Mouse (Mus musculus) heart, embryonic 14.5 days (tissue): ENCODE results near the gene Gm20431. TPM values are rescaled to one million over a fixed set of nuclear protein-coding genes. Genes with fewer than 3 reads are reported as not detected.

Experiments used
- ATAC-seq: fragments of 200-750 bp; cut with Nextera tagmentation; 2 replicates; pipeline ENCODE4 v1.8.0; 2017; ENCODE audit warnings: low read depth, moderate TSS enrichment; ENCODE audit not compliant: insufficient number of reproducible peaks, insufficient read depth, low FRiP score
- H3K27ac ChIP-seq, 2 experiments: fragments of 200-500 bp in 1 of 2; fragments of 300-500 bp in 1 of 2; sonication (generic) in 1 of 2; replicated peaks in 1 of 2; 2 replicates each; pipeline ENCODE4 v1.5.1; 2012 to 2014; ENCODE audit warnings: low read depth in 2 of 2, low read length in 2 of 2, control low read depth in 1 of 2, mild to moderate bottlenecking in 1 of 2, mixed read lengths in 1 of 2; ENCODE audit not compliant: control insufficient read depth in 1 of 2, insufficient read depth in 1 of 2
- H3K27me3 ChIP-seq: fragments of 300-500 bp; sonication (generic); 2 replicates; pipeline ENCODE4 v1.6.1; 2014; ENCODE audit warnings: mild to moderate bottlenecking, low read length, control low read depth; ENCODE audit not compliant: control insufficient read depth, insufficient read depth
- H3K36me3 ChIP-seq: fragments of 300-500 bp; sonication (generic); 2 replicates; pipeline ENCODE4 v1.6.1; 2014; ENCODE audit warnings: mild to moderate bottlenecking, control low read depth, low read length, mixed read lengths; ENCODE audit not compliant: control insufficient read depth, insufficient read depth
- H3K4me1 ChIP-seq, 2 experiments: fragments of 200-500 bp in 1 of 2; fragments of 300-500 bp in 1 of 2; sonication (generic) in 1 of 2; 2 replicates each; pipeline ENCODE4 v1.6.1; 2012 to 2014; ENCODE audit warnings: low read length in 2 of 2, control low read depth in 1 of 2, mixed read lengths in 1 of 2; ENCODE audit not compliant: control insufficient read depth in 2 of 2, insufficient read depth in 2 of 2
- H3K4me2 ChIP-seq: fragments of 300-500 bp; sonication (generic); 2 replicates; pipeline ENCODE4 v1.6.1; 2014; ENCODE audit warnings: mild to moderate bottlenecking, low read length
- H3K4me3 ChIP-seq, 2 experiments: fragments of 200-500 bp in 1 of 2; fragments of 300-500 bp in 1 of 2; sonication (generic) in 1 of 2; 2 replicates each; pipeline ENCODE4 v1.5.1; 2012 to 2014; ENCODE audit warnings: low read length in 2 of 2, mild to moderate bottlenecking in 2 of 2, control low read depth in 1 of 2, low read depth in 1 of 2, moderate library complexity in 1 of 2; ENCODE audit not compliant: control insufficient read depth in 1 of 2, insufficient read depth in 1 of 2
- H3K9ac ChIP-seq: fragments of 300-500 bp; sonication (generic); 2 replicates; pipeline ENCODE4 v1.6.1; 2014; ENCODE audit warnings: mild to moderate bottlenecking, low read length
- H3K9me3 ChIP-seq: fragments of 300-500 bp; sonication (generic); 2 replicates; pipeline ENCODE4 v1.6.1; 2016; ENCODE audit warnings: low read length, control low read depth; ENCODE audit not compliant: control insufficient read depth
- WGBS: fragments of 180-500 bp; shearing (Covaris S2); extraction: QIAGEN DNeasy Blood & Tissue Kit; methylation state at CpG from one replicate; pipeline ENCODE4 v1.1.7; 2014; 5-methylcytosine and 5-hydroxymethylcytosine counted together
- polyA plus RNA-seq: library from polyadenylated mRNA; unstranded; fragments of >200 nt; fragmentation: Nextera tagmentation; extraction: Ambion mirVana; gene quantifications from 2 replicates; pipeline ENCODE4 v1.2.1, GENCODE M21; 2014

Gene Gm20431
- polyA plus RNA-seq, 1 experiment from 2014 or later, result 0.19 TPM

DNA sequence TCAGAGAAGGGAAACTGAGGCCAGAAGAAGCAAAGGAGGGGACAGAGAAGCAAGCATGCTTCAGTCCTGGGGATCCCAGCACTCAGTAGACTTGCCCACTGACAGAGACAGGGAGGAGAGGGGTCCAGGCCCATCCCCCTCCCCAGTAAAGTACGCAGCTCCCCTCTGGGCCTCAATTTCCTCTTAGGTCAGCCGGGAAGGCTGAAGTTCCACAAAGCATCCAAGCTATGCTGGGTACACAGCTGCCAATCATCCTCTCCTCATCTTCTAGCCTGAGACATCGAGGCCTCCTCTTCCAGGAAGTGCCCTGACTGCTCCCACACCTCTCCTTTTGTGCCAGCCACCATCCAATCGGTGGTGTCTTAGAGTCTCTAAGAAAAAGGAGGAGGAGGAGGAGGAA is 65.0 kb downstream of the Gm20431 start:
- H3K4me1 ChIP-seq, result peaks cover 40 to 47% of the 10 kb centered on the region in 2 experiments
- WGBS, result 43% methylated on average over 4 of the region's 4 CpGs
- peak overlapping the region in 1 of 2 experiments; percentile 74; a peak in 2 of 4 replicates for H3K27ac ChIP-seq
- peak overlapping the region; percentile 2; the same call in 1 of the 2 replicates for H3K9ac ChIP-seq
- H3K4me2 ChIP-seq, result 0 out of 2 replicates have a peak overlapping the region, but pooled peaks have one; percentile 13
- H3K4me3 ChIP-seq, result no peak overlapping the region
- H3K9me3 ChIP-seq, result no peaks in the 10 kb centered on the region
- ATAC-seq, result no peak
- no peaks in the 10 kb centered on the region for H3K27me3 ChIP-seq
- H3K36me3 ChIP-seq, result no peaks in the 10 kb centered on the region

DNA sequence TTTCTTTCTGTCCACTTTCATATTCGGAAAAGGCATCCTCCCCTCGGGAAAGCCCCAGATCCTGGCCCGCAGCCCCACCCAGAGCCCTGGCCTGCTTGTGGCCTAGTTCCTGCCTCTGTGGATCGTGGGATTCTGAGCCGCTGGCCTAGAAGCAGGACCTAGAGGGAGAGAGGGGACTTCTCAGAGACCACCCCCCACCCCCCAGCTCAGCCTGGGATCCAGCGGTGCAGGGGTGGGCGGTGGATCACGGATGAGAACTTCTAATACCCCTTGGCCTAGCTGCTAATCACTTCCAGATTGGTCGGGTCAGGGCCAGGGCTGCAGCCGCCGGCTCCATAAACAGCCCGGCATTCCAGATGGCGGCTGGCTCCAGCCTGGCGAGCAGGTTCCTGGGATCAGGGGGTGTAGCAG is 65.5 kb downstream of the Gm20431 start:
- Histone ChIP-seq H3K4me3 (no peak overlapping the region), H3K9ac (peak overlapping the region; percentile 2; the same call in 1 of the 2 replicates), H3K36me3 (no peaks in the 10 kb centered on the region), H3K27ac (peak overlapping the region; percentile 28 to 74; a peak in 3 of 4 replicates), H3K27me3 (no peaks in the 10 kb centered on the region), H3K4me1 (peaks cover 40 to 47% of the 10 kb centered on the region in 2 experiments), H3K9me3 (no peaks in the 10 kb centered on the region), H3K4me2 (no peak overlapping the region)
- ATAC-seq, result no peak
- 46% methylated on average over 14 of the region's 14 CpGs for WGBS

DNA sequence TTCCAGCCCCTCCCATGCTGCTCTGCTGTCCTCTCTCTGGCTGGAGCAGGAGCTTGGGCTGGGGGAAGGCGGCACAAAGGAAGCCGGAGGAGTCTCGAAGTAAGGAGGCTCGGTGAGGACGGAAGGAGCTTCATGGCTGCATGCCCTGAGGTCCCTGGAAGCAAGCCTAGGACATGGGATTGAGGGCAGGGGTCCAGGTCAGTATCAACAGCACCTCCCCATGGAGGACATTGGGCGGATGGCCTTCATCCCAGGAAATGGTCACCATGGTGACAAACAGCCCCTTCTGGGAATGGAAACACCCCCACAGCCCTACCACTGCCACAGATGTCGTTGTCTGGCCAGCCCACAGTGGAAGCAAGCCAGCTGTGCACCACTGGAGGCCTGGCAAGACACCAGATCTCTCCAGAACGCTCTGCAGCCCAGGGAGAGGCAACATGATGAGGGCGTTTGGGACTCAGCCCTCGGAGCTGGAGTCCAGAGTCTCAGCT is 66.8 kb downstream of the Gm20431 start:
- WGBS, result 34% methylated on average over 10 of the region's 10 CpGs
- Histone ChIP-seq H3K36me3 (no peaks in the 10 kb centered on the region), H3K9me3 (no peaks in the 10 kb centered on the region), H3K27ac (peak overlapping the region; percentile 63 to 74), H3K9ac (no peak overlapping the region), H3K4me2 (no peak overlapping the region), H3K4me3 (no peak overlapping the region), H3K4me1 (peaks cover 34 to 42% of the 10 kb centered on the region in 2 experiments), H3K27me3 (no peaks in the 10 kb centered on the region)
- peak; percentile 57 for ATAC-seq

DNA sequence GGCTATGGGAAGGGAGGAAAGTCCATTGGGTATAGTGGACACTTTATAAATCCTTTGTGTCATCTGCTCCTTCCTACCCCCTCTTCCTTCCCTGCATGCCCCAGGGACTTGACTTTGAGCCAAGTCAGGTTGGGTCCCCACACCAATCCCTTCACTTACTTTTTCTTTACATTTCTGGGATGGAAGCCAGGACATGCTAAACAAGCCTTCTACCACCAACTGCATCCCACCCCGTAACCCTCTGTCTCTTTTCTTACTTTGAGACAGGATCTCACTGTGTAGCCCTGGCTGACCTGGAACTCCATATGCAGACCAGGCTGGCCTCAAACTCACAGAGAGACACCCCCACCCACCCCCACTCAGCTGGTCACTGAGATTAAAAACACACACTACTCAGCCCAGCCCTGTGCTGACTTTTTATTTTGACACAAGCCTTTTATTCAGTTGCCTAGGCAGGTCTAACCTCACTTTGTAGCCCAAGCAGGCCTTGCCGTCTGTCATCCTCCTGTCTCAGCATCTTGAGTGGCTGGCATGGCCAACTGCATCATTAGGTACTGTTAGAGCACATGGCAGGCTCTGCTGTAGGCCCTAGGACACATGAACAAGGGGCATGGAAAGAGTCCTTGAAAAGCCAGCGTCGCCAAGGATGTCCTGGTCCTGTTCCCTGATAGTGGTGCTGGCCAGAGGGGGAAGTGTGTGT is 67.6 kb downstream of the Gm20431 start:
- Histone ChIP-seq H3K9ac (no peak overlapping the region), H3K4me2 (no peak overlapping the region)

DNA sequence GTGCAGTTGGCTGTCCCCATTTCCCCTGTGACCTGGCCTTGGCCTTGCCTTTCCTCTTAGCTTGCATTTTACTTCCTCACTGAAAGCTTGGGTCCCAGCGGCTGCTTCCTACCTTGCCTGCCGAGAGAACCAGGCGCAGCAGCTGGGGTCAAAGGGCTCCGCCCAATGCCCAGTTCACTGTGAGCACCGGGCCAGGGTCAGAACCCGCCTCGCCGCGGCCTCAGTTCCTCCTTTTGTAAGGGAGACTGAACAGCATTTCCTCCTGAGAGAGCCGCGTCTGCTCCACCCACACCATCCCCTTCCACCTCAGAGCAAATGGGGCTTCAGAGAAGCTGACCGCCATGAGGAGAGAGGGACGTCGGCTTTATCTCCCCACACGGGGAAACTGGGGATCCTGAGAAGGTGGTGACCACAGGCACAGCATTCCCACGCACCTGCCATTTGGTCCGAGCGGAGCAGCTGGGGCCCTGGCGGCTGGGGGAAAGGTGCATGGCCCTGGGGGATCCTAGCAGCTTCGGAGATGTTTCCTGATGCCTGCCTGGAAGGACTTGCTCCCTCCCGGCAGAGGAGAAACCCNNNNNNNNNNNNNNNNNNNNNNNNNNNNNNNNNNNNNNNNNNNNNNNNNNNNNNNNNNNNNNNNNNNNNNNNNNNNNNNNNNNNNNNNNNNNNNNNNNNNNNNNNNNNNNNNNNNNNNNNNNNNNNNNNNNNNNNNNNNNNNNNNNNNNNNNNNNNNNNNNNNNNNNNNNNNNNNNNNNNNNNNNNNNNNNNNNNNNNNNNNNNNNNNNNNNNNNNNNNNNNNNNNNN is 72.3 kb downstream of the Gm20431 start:
- peak; percentile 38 for ATAC-seq

More for the DNA sequence above, 67.6 kb downstream of the Gm20431 start:
- 74% methylated on average over 4 of the region's 4 CpGs for WGBS
- no peak overlapping the region for H3K4me3 ChIP-seq
- no peaks in the 10 kb centered on the region for H3K27me3 ChIP-seq
- peak overlapping the region; percentile 63 to 74 for H3K27ac ChIP-seq
- ATAC-seq, result no peak
- peaks cover 36 to 49% of the 10 kb centered on the region in 2 experiments for H3K4me1 ChIP-seq
- no peaks in the 10 kb centered on the region for H3K9me3 ChIP-seq
- no peaks in the 10 kb centered on the region for H3K36me3 ChIP-seq

DNA sequence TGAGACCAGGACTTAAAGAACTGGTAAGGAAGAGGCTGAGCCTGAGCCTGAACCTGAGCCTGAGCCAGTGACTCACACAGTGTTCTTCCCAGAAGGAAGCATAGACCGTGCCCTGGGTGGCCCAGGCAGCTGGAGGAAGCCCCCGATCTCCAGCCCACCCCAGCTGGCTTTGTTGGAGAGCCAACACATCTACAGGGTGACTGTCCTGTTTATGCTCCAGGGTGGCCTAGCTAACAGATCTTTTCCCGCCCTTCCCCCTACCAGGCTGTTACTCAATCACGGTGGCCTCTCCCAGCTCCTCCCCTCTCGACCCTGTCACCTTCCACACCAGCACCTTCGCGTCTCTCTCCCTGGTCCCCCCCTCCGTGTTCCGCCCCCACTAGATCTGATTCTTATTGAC is 74.3 kb downstream of the Gm20431 start:
- 37% methylated on average over 9 of the region's 9 CpGs for WGBS
- no peaks in the 10 kb centered on the region for H3K36me3 ChIP-seq
- H3K9ac ChIP-seq, result no peak overlapping the region
- no peak for ATAC-seq
- H3K27me3 ChIP-seq, result no peaks in the 10 kb centered on the region
- no peaks in the 10 kb centered on the region for H3K9me3 ChIP-seq
- H3K4me1 ChIP-seq, result peaks cover 19 to 34% of the 10 kb centered on the region in 2 experiments
- H3K4me3 ChIP-seq, result no peak overlapping the region
- H3K4me2 ChIP-seq, result no peak overlapping the region
- H3K27ac ChIP-seq, result no peak overlapping the region

More for the DNA sequence above, 72.3 kb downstream of the Gm20431 start:
- 15% methylated on average over 21 of the region's 21 CpGs for WGBS
- Histone ChIP-seq H3K9ac (peak overlapping the region; percentile 68), H3K27me3 (no peaks in the 10 kb centered on the region), H3K9me3 (no peaks in the 10 kb centered on the region), H3K4me3 (peak overlapping the region; percentile 32 to 34), H3K4me1 (peaks cover 11 to 30% of the 10 kb centered on the region in 2 experiments), H3K36me3 (no peaks in the 10 kb centered on the region), H3K4me2 (peak overlapping the region; percentile 62), H3K27ac (peak overlapping the region; percentile 65 to 85)

DNA sequence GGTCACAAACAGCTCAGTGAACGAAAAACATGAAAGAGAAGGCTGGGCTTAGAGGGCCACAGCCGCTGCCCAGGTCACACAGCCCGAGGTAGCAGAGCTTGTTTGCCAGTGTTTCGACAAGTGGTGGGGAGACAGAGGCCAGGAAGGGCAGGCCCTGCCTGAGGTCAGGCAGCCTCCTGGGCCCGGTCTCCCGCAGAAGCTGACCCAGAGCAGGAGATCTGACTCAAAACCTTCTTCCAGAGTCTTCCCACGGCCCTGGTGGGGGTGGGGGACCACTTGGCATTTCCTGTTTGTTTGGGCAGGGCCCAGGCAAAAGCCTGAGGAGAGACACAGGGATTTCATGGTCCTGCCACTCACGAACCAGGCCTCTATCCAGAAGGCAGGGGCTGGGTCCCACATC is 75.3 kb downstream of the Gm20431 start:
- Histone ChIP-seq H3K4me2 (no peak overlapping the region), H3K4me1 (peaks cover 22 to 37% of the 10 kb centered on the region in 2 experiments), H3K9ac (no peak overlapping the region; the same call in 1 of the 2 replicates), H3K4me3 (no peak overlapping the region), H3K27me3 (no peaks in the 10 kb centered on the region), H3K9me3 (no peaks in the 10 kb centered on the region), H3K36me3 (no peaks in the 10 kb centered on the region), H3K27ac (peak overlapping the region; percentile 20 to 32; a peak in 2 of 4 replicates)
- ATAC-seq, result no peak
- 36% methylated on average over 8 of the region's 8 CpGs for WGBS
